13 mouse cellular contexts compared by ENCODE assay signal in the genomic region with DNA sequence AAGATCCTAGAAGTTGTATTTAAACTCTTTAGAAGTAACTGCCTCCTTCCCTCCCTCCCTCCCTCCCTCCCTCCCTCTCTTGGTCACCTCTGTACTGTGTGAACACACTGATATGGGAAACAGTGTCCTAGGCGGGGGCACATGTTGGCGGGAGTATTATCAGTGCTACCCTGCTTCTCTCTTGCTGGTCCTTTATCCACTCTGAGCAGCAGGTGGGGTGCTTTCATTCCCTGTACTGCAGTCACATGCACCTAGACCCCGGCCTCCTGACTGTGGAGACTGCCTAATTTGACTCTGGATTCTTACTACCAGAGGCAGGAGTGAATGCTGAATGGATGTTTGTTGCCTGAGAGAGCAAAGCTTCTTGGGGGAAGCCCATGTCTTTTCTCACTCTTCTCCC. TPM values are rescaled to one million over a fixed set of nuclear protein-coding genes. Genes with fewer than 3 reads are reported as not detected.
A peak's percentile ranks its signal among the peaks of the same experiment; 100 is the strongest.
DNase-seq lines count a peak whose midpoint lies in the region; ATAC-seq lines count a peak whose summit lies in the region.
"Had no signal": no experiment of that assay in that cellular context is flagged by ENCODE, and none has a peak within 500 bp of the region (broad histone marks: within the 10 kb centered on the region; RNA-seq: fewer than 3 reads in every experiment).

No protein-coding gene starts in this region.

- H3K27ac ChIP-seq in forebrain, embryonic 10.5 days, result peak overlapping the region; percentile 26; the same call in 1 of the 2 replicates
- no peak overlapping the region for H3K27ac ChIP-seq in forebrain, embryonic 15.5 days (replicated peaks)
- H3K27ac ChIP-seq: hindbrain, embryonic 12.5 days; midbrain, embryonic 15.5 days had no signal

- H3K27me3 ChIP-seq in forebrain, embryonic 10.5 days (ENCODE audit: poor library complexity, severe bottlenecking), result peaks cover 42% of the 10 kb centered on the region
- peaks cover 6% of the 10 kb centered on the region; the same call in 1 of the 2 replicates for H3K27me3 ChIP-seq in forebrain, embryonic 15.5 days

- no peaks in the 10 kb centered on the region for H3K36me3 ChIP-seq in forebrain, embryonic 10.5 days (replicated peaks)
- no peaks in the 10 kb centered on the region for H3K36me3 ChIP-seq in forebrain, embryonic 15.5 days
- H3K36me3 ChIP-seq: hindbrain, embryonic 12.5 days; midbrain, embryonic 15.5 days had no signal

- H3K4me2 ChIP-seq in forebrain, embryonic 15.5 days (replicated peaks), result no peak overlapping the region
- H3K4me2 ChIP-seq: hindbrain, embryonic 12.5 days; midbrain, embryonic 15.5 days had no signal

- peaks cover 40% of the 10 kb centered on the region for H3K4me1 ChIP-seq in forebrain, embryonic 10.5 days
- peaks cover 13% of the 10 kb centered on the region for H3K4me1 ChIP-seq in forebrain, embryonic 15.5 days

- intact Hi-C loops in left cerebral cortex, postnatal 36 days (cut with DNase I), result no loop called here

- H3K9ac ChIP-seq in forebrain, embryonic 15.5 days (replicated peaks), result no peak overlapping the region
- H3K9ac ChIP-seq: hindbrain, embryonic 12.5 days; midbrain, embryonic 15.5 days had no signal

- DNase-seq in forebrain, embryonic 10.5 days (ENCODE audit: extremely low spot score, low spot score), result no peak
- DNase-seq in spleen, adult 12 weeks (ENCODE audit: low spot score), result peak; percentile 60
- DNase-seq in spleen, adult 18-20 months, result no peak
- DNase-seq in layer of hippocampus, adult 11-12 months (ENCODE audit: low spot score), result no peak
- no peak for DNase-seq in left cerebral cortex, postnatal 36 days (ENCODE audit: low spot score in 2 of 2)
- DNase-seq in frontal cortex, postnatal 36 days (ENCODE audit: low spot score in 2 of 2), result no peak
- DNase-seq: adrenal gland, adult 8-10 months; lung, postnatal 36 days; thymus, postnatal 14 days had no signal

- no peak overlapping the region for H3K4me3 ChIP-seq in forebrain, embryonic 10.5 days
- no peak overlapping the region for H3K4me3 ChIP-seq in forebrain, embryonic 15.5 days
- H3K4me3 ChIP-seq: hindbrain, embryonic 12.5 days; midbrain, embryonic 15.5 days had no signal

- ATAC-seq in forebrain, embryonic 15.5 days (replicated peaks), result no peak
- peak; percentile 49 for ATAC-seq in megakaryocyte progenitor cell, adult 5-6 weeks (replicated peaks; ENCODE audit: poor library complexity)
- ATAC-seq: midbrain, embryonic 15.5 days had no signal

- no peaks in the 10 kb centered on the region for H3K9me3 ChIP-seq in forebrain, embryonic 10.5 days
- H3K9me3 ChIP-seq in forebrain, embryonic 15.5 days, result no peaks in the 10 kb centered on the region
- H3K9me3 ChIP-seq: hindbrain, embryonic 12.5 days; midbrain, embryonic 15.5 days had no signal

- WGBS in forebrain, embryonic 10.5 days, result 46% methylated on average over 3 of the region's 3 CpGs
- 31% methylated on average over 3 of the region's 3 CpGs for WGBS in forebrain, embryonic 15.5 days

RNA-seq across cellular contexts. Expression of a gene that starts 3.5 kb away (rescaled TPM):
- 11.5 and 13.3 TPM in 2 replicates for polyA plus RNA-seq in forebrain, embryonic 10.5 days (2016; fragmentation: Nextera tagmentation; extraction: Ambion mirVana)
- 5.0 and 7.4 TPM in 2 replicates for polyA plus RNA-seq in forebrain, embryonic 15.5 days (2015; fragmentation: Nextera tagmentation; extraction: Ambion mirVana)
- total RNA-seq in megakaryocyte progenitor cell, adult 5-6 weeks (2015), result 4.6 and 5.4 TPM in 2 replicates
- 3.7 and 5.8 TPM in 2 replicates for total RNA-seq in megakaryocyte progenitor cell, adult 5-6 weeks (2017)
- 10 to 100 TPM; 28.0 TPM for total RNA-seq in left cerebral cortex, postnatal 36 days (2021)

RNA-seq across cellular contexts. Expression of a gene that starts 37.8 kb away (rescaled TPM):
- polyA plus RNA-seq in forebrain, embryonic 10.5 days (2016; fragmentation: Nextera tagmentation; extraction: Ambion mirVana), result 51.2 and 52.7 TPM in 2 replicates
- 14.4 and 16.3 TPM in 2 replicates for polyA plus RNA-seq in forebrain, embryonic 15.5 days (2015; fragmentation: Nextera tagmentation; extraction: Ambion mirVana)
- total RNA-seq in megakaryocyte progenitor cell, adult 5-6 weeks (2015), result 25.5 and 33.6 TPM in 2 replicates
- total RNA-seq in megakaryocyte progenitor cell, adult 5-6 weeks (2017), result 16.4 and 19.9 TPM in 2 replicates
- 1 to 10 TPM; 8.1 to 9.0 TPM for total RNA-seq in left cerebral cortex, postnatal 36 days (2021)

Comparison
In these comparisons a context has a peak if more than half of its experiments do, and no peak if none do; other contexts are left out.
1. RNA of a gene that starts 3.5 kb away (total RNA-seq): 28.0 TPM in left cerebral cortex, postnatal 36 days; 3.7 to 5.8 TPM in megakaryocyte progenitor cell, adult 5-6 weeks; every median in the first group is over 4 times any median in the second.